Mouse (Mus musculus): ENCODE results near the gene Sash3. TPM values are rescaled to one million over a fixed set of nuclear protein-coding genes. Genes with fewer than 3 reads are reported as not detected.

Sash3 gene
- polyA plus RNA-seq, 1 experiment from 2014 or later: 4.1 TPM

- no peak for ATAC-seq (ENCODE audit: low read depth)
- H3K9ac ChIP-seq (ENCODE audit: low read length): no peak overlapping the region
- no peaks in the 10 kb centered on the region for H3K36me3 ChIP-seq (ENCODE audit: control insufficient read depth, insufficient read depth, low read length)
- H3K4me1 ChIP-seq (replicated peaks; ENCODE audit: control insufficient read depth, insufficient read depth, low read length): no peaks in the 10 kb centered on the region
- no peak overlapping the region for H3K27ac ChIP-seq (ENCODE audit: low read length)
- H3K4me3 ChIP-seq (ENCODE audit: low read length): no peak overlapping the region
- H3K9me3 ChIP-seq (ENCODE audit: control insufficient read depth, low read length): no peaks in the 10 kb centered on the region
- no peak overlapping the region for H3K4me2 ChIP-seq (ENCODE audit: low read depth, low read length)
- H3K27me3 ChIP-seq (ENCODE audit: control insufficient read depth, insufficient read depth, low read depth, low read length): no peaks in the 10 kb centered on the region
These were observed 26.9 kb upstream of the Sash3 start for GRCm38 (mm10) chrX:48119294-48119693.

GRCm38 (mm10) chrX:48124132-48125071, 21.8 kb upstream of the Sash3 start:
- no peaks in the 10 kb centered on the region for H3K4me1 ChIP-seq (replicated peaks; ENCODE audit: control insufficient read depth, insufficient read depth, low read length)
- H3K4me3 ChIP-seq (ENCODE audit: low read length): peak overlapping the region; percentile 6; the same call in 1 of the 2 replicates
- peak; percentile 76 for ATAC-seq (ENCODE audit: low read depth)
- no peaks in the 10 kb centered on the region for H3K9me3 ChIP-seq (ENCODE audit: control insufficient read depth, low read length)
- H3K9ac ChIP-seq (ENCODE audit: low read length): no peak overlapping the region; the same call in 1 of the 2 replicates
- H3K36me3 ChIP-seq (ENCODE audit: control insufficient read depth, insufficient read depth, low read length): no peaks in the 10 kb centered on the region
- 21% methylated on average over 17 of the region's 17 CpGs for WGBS
- peak overlapping the region; percentile 44 for H3K4me2 ChIP-seq (ENCODE audit: low read depth, low read length)
- H3K27ac ChIP-seq (ENCODE audit: low read length): no peak overlapping the region
- H3K27me3 ChIP-seq (ENCODE audit: control insufficient read depth, insufficient read depth, low read depth, low read length): no peaks in the 10 kb centered on the region

- WGBS: 56% methylated on average over 6 of the region's 6 CpGs
These were observed 19.2 kb upstream of the Sash3 start for GRCm38 (mm10) chrX:48126903-48127476.

DNA sequence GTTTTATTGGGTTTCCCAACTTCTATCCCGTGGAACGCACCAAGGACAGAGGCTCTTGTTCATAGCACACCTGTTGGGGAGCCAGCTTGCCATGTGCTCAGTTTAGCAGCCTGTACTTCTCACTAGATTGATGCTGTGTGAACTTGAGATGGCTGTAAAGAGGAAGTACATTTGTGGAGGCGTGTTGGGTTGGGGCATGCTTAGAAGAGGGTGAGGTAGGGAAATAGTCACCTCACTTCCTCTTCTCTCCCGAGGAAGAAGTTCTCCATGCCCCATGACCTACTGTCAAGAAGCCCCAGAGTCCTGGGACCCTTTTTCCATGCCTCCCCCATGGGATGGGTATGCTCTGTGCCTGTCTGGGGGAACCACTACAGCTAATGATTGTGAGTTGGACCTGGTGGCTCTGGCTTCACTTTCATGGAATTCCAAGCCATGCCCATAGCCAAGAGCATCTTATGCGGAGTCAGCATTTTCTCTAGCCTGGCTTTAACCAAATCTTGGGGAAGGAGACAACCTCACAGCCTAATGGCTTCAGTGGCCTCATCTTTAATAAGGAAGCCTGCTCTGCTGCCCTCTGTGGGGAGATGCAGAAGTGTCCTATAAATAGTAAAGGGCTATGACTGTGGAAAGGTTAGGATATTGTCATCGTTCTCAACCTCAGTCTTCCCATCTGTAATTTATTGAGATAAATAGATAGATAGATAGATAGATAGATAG, 18.6 kb upstream of the Sash3 start:
- no peaks in the 10 kb centered on the region for H3K9me3 ChIP-seq (ENCODE audit: control insufficient read depth, low read length)
- H3K27me3 ChIP-seq (ENCODE audit: control insufficient read depth, insufficient read depth, low read depth, low read length): no peaks in the 10 kb centered on the region
- H3K4me2 ChIP-seq (ENCODE audit: low read depth, low read length): no peak overlapping the region
- no peak overlapping the region for H3K27ac ChIP-seq (ENCODE audit: low read length)
- ATAC-seq (ENCODE audit: low read depth): no peak
- no peaks in the 10 kb centered on the region for H3K4me1 ChIP-seq (replicated peaks; ENCODE audit: control insufficient read depth, insufficient read depth, low read length)
- no peak overlapping the region for H3K9ac ChIP-seq (ENCODE audit: low read length)
- no peak overlapping the region for H3K4me3 ChIP-seq (ENCODE audit: low read length)
- WGBS: 81% methylated on average over 6 of the region's 6 CpGs
- no peaks in the 10 kb centered on the region for H3K36me3 ChIP-seq (ENCODE audit: control insufficient read depth, insufficient read depth, low read length)

More at GRCm38 (mm10) chrX:48126903-48127476, 19.2 kb upstream of the Sash3 start:
- no peaks in the 10 kb centered on the region for H3K4me1 ChIP-seq (replicated peaks; ENCODE audit: control insufficient read depth, insufficient read depth, low read length)
- H3K27ac ChIP-seq (ENCODE audit: low read length): no peak overlapping the region
- H3K9ac ChIP-seq (ENCODE audit: low read length): no peak overlapping the region
- H3K9me3 ChIP-seq (ENCODE audit: control insufficient read depth, low read length): no peaks in the 10 kb centered on the region
- ATAC-seq (ENCODE audit: low read depth): no peak
- H3K4me2 ChIP-seq (ENCODE audit: low read depth, low read length): no peak overlapping the region
- no peak overlapping the region for H3K4me3 ChIP-seq (ENCODE audit: low read length)
- H3K36me3 ChIP-seq (ENCODE audit: control insufficient read depth, insufficient read depth, low read length): no peaks in the 10 kb centered on the region
- H3K27me3 ChIP-seq (ENCODE audit: control insufficient read depth, insufficient read depth, low read depth, low read length): no peaks in the 10 kb centered on the region

- WGBS: 83% methylated on average over 1 of the region's 1 CpGs
- no peak for ATAC-seq (ENCODE audit: low read depth)
These were observed 17.1 kb upstream of the Sash3 start for GRCm38 (mm10) chrX:48129167-48129566.

DNA sequence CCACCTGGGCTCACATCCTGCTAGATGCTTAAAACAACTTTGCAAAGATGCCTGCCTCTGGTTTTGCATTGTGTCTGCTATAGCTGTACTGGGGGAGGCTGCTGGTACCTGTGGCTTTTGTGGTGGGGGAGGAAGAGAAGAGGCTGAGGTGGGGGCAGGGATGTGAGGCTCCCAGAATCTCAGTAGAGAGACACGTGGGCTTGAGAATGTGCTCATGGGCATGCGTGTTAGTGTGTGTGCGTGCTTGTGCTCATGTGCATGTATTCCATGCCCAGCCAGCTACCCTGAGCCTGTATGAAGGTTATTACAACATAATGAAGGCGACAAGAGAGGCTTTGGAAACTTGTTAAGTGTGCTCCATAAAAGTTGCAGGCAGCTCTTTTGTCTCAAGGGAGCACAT, 9.3 kb upstream of the Sash3 start:
- no peak overlapping the region for H3K27ac ChIP-seq (ENCODE audit: low read length)
- H3K27me3 ChIP-seq (ENCODE audit: control insufficient read depth, insufficient read depth, low read depth, low read length): no peaks in the 10 kb centered on the region
- peaks cover 3% of the 10 kb centered on the region; the same call in 1 of the 2 replicates for H3K4me1 ChIP-seq (replicated peaks; ENCODE audit: control insufficient read depth, insufficient read depth, low read length)
- no peak for ATAC-seq (ENCODE audit: low read depth)
- H3K9me3 ChIP-seq (ENCODE audit: control insufficient read depth, low read length): no peaks in the 10 kb centered on the region
- H3K4me2 ChIP-seq (ENCODE audit: low read depth, low read length): no peak overlapping the region
- WGBS: 80% methylated on average over 4 of the region's 4 CpGs
- H3K9ac ChIP-seq (ENCODE audit: low read length): no peak overlapping the region
- no peak overlapping the region for H3K4me3 ChIP-seq (ENCODE audit: low read length)
- H3K36me3 ChIP-seq (ENCODE audit: control insufficient read depth, insufficient read depth, low read length): no peaks in the 10 kb centered on the region

More at GRCm38 (mm10) chrX:48129167-48129566, 17.1 kb upstream of the Sash3 start:
- H3K4me2 ChIP-seq (ENCODE audit: low read depth, low read length): no peak overlapping the region
- no peak overlapping the region for H3K4me3 ChIP-seq (ENCODE audit: low read length)
- no peak overlapping the region for H3K9ac ChIP-seq (ENCODE audit: low read length)
- H3K27me3 ChIP-seq (ENCODE audit: control insufficient read depth, insufficient read depth, low read depth, low read length): no peaks in the 10 kb centered on the region
- H3K4me1 ChIP-seq (replicated peaks; ENCODE audit: control insufficient read depth, insufficient read depth, low read length): no peaks in the 10 kb centered on the region
- no peak overlapping the region for H3K27ac ChIP-seq (ENCODE audit: low read length)
- H3K9me3 ChIP-seq (ENCODE audit: control insufficient read depth, low read length): no peaks in the 10 kb centered on the region
- no peaks in the 10 kb centered on the region for H3K36me3 ChIP-seq (ENCODE audit: control insufficient read depth, insufficient read depth, low read length)

DNA sequence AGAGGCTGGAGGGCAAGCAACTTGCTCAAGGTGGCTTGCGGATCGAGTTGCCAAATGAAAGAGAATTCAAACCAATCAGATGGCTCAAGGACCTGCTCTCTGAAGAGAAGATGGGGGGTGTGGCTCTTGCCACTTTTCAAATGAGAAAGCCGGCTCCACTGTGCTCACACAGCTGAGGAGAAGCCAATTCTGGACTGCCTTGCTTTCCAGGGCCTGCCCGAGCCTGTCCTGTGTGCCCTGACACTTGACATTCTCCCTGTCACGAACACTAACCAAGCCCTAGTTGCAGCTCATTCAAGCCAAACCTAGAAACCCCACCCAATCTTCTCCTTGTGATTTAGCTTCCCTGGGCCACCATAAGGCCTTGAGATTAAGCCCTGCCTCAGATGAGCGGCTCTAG, 8.2 kb upstream of the Sash3 start:
- H3K4me2 ChIP-seq (ENCODE audit: low read depth, low read length): no peak overlapping the region
- peaks cover 3% of the 10 kb centered on the region; the same call in 1 of the 2 replicates for H3K4me1 ChIP-seq (replicated peaks; ENCODE audit: control insufficient read depth, insufficient read depth, low read length)

DNA sequence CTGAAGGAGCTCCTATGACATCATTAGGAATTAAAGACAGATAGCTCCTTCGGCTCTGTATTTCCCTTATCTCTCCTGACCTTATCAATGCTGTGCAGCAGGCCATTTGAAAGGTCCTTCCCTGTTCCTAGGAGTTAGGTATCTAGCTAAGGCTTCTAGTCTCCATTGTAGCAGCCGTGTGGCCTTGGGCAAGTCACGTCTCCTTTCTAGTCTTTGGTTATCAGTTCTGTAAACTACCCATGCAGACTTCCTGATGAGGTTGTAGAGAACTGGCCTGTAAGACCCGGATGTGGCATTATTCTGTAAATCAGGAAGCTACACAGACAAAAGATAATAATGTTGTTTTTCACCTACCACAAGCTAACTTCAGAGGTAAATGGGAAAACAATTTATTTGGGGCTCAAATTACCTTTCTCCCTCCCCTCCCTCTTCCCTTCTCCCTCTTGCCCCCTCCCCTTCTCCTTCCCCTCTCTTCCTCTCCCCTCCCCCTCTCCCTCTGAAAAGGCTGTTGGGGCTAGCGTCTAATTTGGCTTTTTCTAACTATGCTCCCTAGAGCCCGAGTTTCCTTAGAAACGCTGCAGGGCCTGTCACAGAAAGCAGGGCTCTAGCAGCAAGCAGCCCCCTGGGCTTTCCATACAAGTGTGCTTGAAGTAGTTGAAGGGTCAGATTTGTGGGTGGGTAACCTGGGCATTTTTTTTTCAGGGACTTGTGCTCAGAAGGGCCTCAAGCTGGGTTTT, 7.5 kb upstream of the Sash3 start:
- H3K4me3 ChIP-seq (ENCODE audit: low read length): no peak overlapping the region
- no peak overlapping the region for H3K9ac ChIP-seq (ENCODE audit: low read length)
- H3K4me2 ChIP-seq (ENCODE audit: low read depth, low read length): no peak overlapping the region
- no peaks in the 10 kb centered on the region for H3K36me3 ChIP-seq (ENCODE audit: control insufficient read depth, insufficient read depth, low read length)
- ATAC-seq (ENCODE audit: low read depth): no peak
- H3K27ac ChIP-seq (ENCODE audit: low read length): peak overlapping the region; percentile 27; the same call in 1 of the 2 replicates
- no peaks in the 10 kb centered on the region for H3K27me3 ChIP-seq (ENCODE audit: control insufficient read depth, insufficient read depth, low read depth, low read length)
- H3K9me3 ChIP-seq (ENCODE audit: control insufficient read depth, low read length): no peaks in the 10 kb centered on the region
- H3K4me1 ChIP-seq (replicated peaks; ENCODE audit: control insufficient read depth, insufficient read depth, low read length): peaks cover 3% of the 10 kb centered on the region; the same call in 1 of the 2 replicates
- WGBS: 43% methylated on average over 7 of the region's 7 CpGs

More for the DNA sequence above, 8.2 kb upstream of the Sash3 start:
- peak; percentile 42; the same call in 1 of the 2 replicates for ATAC-seq (ENCODE audit: low read depth)
- no peak overlapping the region for H3K4me3 ChIP-seq (ENCODE audit: low read length)
- WGBS: 59% methylated on average over 6 of the region's 6 CpGs
- 0 out of 2 replicates have a peak overlapping the region, but pooled peaks have one; percentile 27 for H3K27ac ChIP-seq (ENCODE audit: low read length)
- no peaks in the 10 kb centered on the region for H3K9me3 ChIP-seq (ENCODE audit: control insufficient read depth, low read length)
- H3K27me3 ChIP-seq (ENCODE audit: control insufficient read depth, insufficient read depth, low read depth, low read length): no peaks in the 10 kb centered on the region
- H3K9ac ChIP-seq (ENCODE audit: low read length): no peak overlapping the region
- no peaks in the 10 kb centered on the region for H3K36me3 ChIP-seq (ENCODE audit: control insufficient read depth, insufficient read depth, low read length)
